Mouse (Mus musculus): ENCODE measurements around the gene Nedd9.

DNA sequence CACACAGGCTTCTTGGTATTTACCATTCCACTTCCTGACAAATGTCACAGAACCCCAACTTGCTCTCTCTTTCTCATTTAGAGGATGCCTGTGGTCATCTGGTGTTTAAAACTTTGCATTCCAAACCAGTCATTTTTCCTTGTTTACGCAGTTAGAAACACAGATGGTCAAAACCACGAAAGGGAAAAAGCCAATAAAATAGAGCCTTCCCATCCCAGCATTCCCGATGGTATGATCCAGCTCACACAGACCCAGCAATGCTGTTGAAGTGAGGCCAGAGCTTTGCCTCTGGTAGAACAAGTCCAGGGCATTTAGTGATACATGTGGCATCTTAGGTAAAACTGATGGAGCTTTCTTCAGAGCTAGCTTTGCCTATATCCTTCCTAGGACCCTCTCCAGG lies 165.7 kb downstream of the Nedd9 start:
- no peak for TF ChIP-seq POLR2A (IDR thresholded peaks at IDR 0.05; ENCODE audit: low read depth, low read length)
- TF ChIP-seq CTCF (conservative IDR thresholded peaks at IDR 0.05; ENCODE audit: insufficient read depth, insufficient read length, low read depth, low read length) = no peak

All from kidney, adult 2 months (tissue).